Mouse (Mus musculus): Measurements from ENCODE around the gene St5. TPM values are rescaled to one million over a fixed set of nuclear protein-coding genes. Genes with fewer than 3 reads are reported as not detected.

The St5 gene
- polyA plus RNA-seq, 1 experiment: 1.0 TPM

DNA sequence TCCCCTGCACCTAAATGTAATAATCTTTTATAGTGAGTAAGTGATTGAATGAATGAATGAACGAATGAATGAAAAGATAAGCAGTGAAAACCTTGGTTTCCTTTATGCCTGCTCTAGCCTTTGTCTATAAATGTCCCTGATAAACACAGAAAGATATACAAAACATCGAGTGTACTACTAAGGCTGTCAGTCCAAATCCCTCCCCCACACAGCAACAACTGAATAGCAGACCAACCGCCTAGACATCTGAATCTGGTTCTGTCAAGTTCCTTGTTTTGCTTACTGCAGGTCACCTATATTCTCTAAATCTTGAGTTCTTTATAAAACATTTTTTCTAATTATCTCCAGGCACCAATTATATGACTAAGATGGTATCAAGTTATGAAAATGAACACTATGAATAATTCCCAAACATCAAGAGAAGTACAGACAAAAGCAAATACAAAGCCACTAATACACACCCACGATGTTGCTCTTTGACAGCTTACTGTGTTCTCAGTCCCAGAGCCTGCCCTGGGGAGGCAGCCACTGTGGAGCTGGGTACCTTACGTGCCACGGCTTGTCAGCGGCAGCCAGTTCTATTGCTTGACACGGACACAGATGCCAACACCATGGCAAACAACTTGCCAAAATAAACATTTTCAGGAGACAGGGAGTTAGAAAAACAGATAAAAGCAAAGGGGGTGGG, 141.8 kb downstream of the St5 start:
- no peak overlapping the region for H3K4me3 ChIP-seq (ENCODE audit: insufficient read depth, low read length)
- no peak overlapping the region for H3K27ac ChIP-seq (ENCODE audit: insufficient read depth, low read depth, low read length)
- H3K4me1 ChIP-seq (ENCODE audit: control insufficient read depth, insufficient read depth, low read length): peaks cover 6% of the 10 kb centered on the region
- TF ChIP-seq POLR2A (IDR thresholded peaks at IDR 0.05; ENCODE audit: borderline replicate concordance, low read depth, low read length) (no peak), CTCF (IDR thresholded peaks at IDR 0.05; ENCODE audit: low read depth, low read length) (no peak)

DNA sequence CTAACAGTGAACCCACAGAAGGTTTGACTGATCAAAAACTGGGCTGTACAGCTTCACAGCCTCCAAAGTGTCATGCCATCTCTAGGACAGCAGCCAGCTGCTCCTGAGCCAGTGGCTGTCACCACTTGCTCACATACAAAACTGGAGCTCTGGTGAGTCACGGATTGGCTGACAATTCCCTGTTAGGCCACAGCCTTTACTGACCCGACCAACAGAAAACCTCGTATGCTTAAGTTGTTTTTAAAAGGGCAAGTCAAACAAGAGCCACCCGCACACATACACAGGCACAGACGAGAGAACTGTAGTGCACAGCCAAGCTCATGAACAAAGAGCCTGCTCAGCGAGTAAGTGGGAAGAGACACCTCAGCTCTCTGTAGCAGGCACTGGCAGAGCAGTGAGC, 143.9 kb downstream of the St5 start:
- Histone ChIP-seq H3K27ac (ENCODE audit: insufficient read depth, low read depth, low read length) (no peak overlapping the region), H3K4me1 (ENCODE audit: control insufficient read depth, insufficient read depth, low read length) (peaks cover 6% of the 10 kb centered on the region), H3K4me3 (ENCODE audit: insufficient read depth, low read length) (no peak overlapping the region)
- TF ChIP-seq POLR2A (IDR thresholded peaks at IDR 0.05; ENCODE audit: borderline replicate concordance, low read depth, low read length): no peak
- no peak for TF ChIP-seq CTCF (IDR thresholded peaks at IDR 0.05; ENCODE audit: low read depth, low read length)

DNA sequence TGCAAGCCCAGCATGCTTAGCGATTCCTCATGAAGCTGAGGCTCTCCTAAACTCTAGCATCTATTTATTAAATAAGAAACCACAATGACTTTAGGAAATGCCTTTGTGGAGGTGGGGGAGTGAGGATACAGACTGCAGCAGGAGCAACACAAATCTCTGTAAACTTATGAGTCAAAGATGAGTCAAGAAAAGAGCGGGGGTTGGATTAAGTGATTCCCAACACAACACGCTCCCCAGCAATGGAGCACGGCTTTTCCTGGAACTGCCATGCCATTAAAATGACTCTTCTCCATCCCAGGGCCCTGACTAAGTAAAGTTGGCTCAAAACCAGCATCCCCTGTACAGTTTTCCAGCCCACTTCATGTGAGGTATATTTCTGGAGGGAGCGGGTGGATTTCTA, 156.7 kb downstream of the St5 start:
- TF ChIP-seq POLR2A (IDR thresholded peaks at IDR 0.05; ENCODE audit: borderline replicate concordance, low read depth, low read length) (no peak), CTCF (IDR thresholded peaks at IDR 0.05; ENCODE audit: low read depth, low read length) (no peak)
- Histone ChIP-seq H3K4me1 (ENCODE audit: control insufficient read depth, insufficient read depth, low read length) (peaks cover 31% of the 10 kb centered on the region), H3K4me3 (ENCODE audit: insufficient read depth, low read length) (no peak overlapping the region), H3K27ac (ENCODE audit: insufficient read depth, low read depth, low read length) (no peak overlapping the region)

DNA sequence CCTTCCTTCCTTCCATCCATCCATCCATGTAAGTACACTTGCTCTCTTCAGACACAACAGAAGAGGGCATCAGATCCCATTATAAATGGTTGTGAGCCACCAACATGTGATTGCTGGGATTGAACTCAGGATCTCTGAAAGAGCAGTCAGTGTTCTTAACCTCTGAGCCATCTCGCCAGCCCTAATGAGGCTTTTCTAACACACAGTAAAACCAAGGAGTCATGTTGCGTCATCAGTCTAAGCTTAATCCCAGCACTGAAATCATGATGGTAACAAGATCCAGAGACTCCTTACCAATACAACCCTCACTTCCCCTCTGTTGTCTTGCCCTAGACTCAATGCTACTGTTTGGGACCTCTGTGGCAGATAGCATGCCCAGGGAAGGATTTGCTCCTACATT, 157.2 kb downstream of the St5 start:
- TF ChIP-seq CTCF (IDR thresholded peaks at IDR 0.05; ENCODE audit: low read depth, low read length): no peak
- no peak for TF ChIP-seq POLR2A (IDR thresholded peaks at IDR 0.05; ENCODE audit: borderline replicate concordance, low read depth, low read length)
- Histone ChIP-seq H3K4me1 (ENCODE audit: control insufficient read depth, insufficient read depth, low read length) (peaks cover 36% of the 10 kb centered on the region), H3K27ac (ENCODE audit: insufficient read depth, low read depth, low read length) (no peak overlapping the region), H3K4me3 (ENCODE audit: insufficient read depth, low read length) (no peak overlapping the region)

DNA sequence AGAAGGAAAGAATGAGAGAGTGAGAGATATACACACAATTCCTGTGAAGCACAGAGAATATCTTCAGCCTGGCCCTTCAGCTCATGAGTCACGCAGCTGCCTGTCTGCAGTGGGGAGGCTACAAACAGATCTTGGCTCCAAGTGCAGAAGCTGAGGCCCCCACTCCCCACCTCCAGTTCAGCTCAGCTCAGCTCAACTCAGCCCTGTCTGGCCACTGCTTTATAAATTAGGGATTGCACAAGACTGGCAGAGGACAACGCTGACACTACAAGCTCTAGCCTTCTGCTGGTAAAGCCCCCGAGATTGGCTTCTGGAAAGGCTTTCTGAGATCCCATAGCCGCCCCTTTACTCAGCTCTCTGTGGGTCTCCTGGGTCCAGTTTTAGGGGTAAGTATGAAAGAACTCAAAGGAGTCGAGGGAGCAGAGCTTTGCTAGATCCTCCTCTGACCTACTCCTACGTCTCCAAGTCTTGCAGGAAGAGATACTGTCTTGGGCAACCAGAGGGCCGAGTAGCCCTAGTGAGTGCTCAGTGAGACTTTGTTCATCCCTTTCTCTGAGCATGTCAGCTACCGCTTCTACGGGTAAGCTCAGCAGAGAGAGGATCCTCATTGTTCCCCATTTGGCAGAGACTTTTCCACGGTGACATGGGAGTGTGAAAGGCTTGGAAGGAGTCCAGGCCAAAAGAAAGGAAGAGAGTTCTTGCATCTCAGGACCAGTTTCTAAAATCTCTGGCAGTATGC, 158.0 kb downstream of the St5 start:
- H3K4me3 ChIP-seq (ENCODE audit: insufficient read depth, low read length): no peak overlapping the region
- H3K27ac ChIP-seq (ENCODE audit: insufficient read depth, low read depth, low read length): no peak overlapping the region
- TF ChIP-seq POLR2A (IDR thresholded peaks at IDR 0.05; ENCODE audit: borderline replicate concordance, low read depth, low read length): no peak
- no peak for TF ChIP-seq CTCF (IDR thresholded peaks at IDR 0.05; ENCODE audit: low read depth, low read length)
- peaks cover 36% of the 10 kb centered on the region for H3K4me1 ChIP-seq (ENCODE audit: control insufficient read depth, insufficient read depth, low read length)

DNA sequence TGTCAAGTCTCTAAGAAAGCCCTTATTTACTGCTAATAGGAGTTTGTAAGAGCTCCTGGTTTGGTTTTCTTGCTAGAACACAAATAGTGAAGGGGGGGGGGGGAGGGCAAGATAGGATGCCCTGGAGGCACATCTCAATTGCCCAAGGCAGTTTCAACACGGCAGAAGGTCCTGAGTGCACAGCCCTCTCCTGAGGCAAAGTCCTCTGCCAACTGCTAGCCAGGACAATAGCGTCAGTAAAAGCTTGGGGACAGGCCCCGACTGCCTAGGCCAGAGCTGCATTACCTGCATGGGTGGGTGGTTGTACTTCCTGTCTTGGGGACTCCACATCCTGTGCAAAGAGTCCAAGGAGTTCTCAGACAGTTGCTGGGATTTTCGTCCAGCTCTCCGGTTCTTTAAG, 158.6 kb downstream of the St5 start:
- H3K27ac ChIP-seq (ENCODE audit: insufficient read depth, low read depth, low read length): no peak overlapping the region
- peaks cover 36% of the 10 kb centered on the region for H3K4me1 ChIP-seq (ENCODE audit: control insufficient read depth, insufficient read depth, low read length)
- H3K4me3 ChIP-seq (ENCODE audit: insufficient read depth, low read length): no peak overlapping the region
- TF ChIP-seq CTCF (IDR thresholded peaks at IDR 0.05; ENCODE audit: low read depth, low read length) (no peak), POLR2A (IDR thresholded peaks at IDR 0.05; ENCODE audit: borderline replicate concordance, low read depth, low read length) (no peak)

DNA sequence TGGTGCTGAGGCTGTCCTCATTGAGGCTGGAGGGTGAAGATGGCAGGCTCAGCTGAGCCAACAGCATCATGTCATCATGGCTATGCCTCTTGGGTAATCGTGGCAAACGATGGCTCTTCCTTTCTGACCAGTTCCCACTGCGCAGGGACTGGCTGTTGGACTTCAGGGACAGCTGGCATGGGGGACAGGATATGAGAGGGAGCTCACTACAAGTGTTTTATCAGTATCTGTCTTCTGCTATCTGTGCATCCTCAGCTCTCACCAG, 161.1 kb downstream of the St5 start:
- TF ChIP-seq CTCF (IDR thresholded peaks at IDR 0.05; ENCODE audit: low read depth, low read length): no peak
- no peak for TF ChIP-seq POLR2A (IDR thresholded peaks at IDR 0.05; ENCODE audit: borderline replicate concordance, low read depth, low read length)
- H3K27ac ChIP-seq (ENCODE audit: insufficient read depth, low read depth, low read length): peak overlapping the region; percentile 67
- H3K4me1 ChIP-seq (ENCODE audit: control insufficient read depth, insufficient read depth, low read length): peaks cover 36% of the 10 kb centered on the region
- H3K4me3 ChIP-seq (ENCODE audit: insufficient read depth, low read length): no peak overlapping the region

DNA sequence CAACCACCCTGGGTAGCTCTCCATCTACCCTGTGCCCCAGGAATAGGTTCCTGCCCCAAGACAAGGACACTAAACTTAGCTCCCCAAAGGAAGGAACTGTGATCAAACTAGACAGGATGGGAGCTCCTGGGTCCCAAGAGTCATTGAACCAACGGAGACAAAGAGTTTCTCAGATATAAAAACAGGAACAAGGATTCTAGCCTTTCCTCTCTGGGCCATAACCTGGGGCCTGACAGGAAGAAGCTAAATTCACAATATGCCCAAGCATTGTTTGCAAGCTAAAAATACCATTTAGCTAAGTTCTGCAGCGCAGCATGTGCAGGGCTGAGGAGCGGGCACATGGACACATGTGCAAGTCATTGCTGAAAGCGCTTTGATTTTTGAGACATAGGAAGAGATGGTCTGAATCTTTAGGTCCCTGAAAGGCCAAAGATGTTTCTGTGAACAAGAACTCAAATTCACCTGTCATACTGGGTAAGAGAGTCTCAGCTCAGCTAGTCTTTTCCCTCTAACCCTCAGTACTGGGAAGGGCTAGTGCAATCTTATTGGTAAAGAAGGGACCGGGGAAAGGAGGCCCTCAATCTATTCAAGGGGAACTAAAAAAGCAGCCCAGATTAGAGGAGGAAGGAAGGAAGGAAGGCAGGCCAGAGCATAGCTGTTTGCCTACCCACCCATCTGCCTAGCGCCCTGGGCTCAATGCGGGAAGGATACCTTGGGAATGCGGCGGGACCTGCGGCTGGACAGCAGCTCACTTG, 161.6 kb downstream of the St5 start:
- Histone ChIP-seq H3K4me3 (ENCODE audit: insufficient read depth, low read length) (no peak overlapping the region), H3K4me1 (ENCODE audit: control insufficient read depth, insufficient read depth, low read length) (peaks cover 36% of the 10 kb centered on the region), H3K27ac (ENCODE audit: insufficient read depth, low read depth, low read length) (peak overlapping the region; percentile 67)
- no peak for TF ChIP-seq CTCF (IDR thresholded peaks at IDR 0.05; ENCODE audit: low read depth, low read length)
- TF ChIP-seq POLR2A (IDR thresholded peaks at IDR 0.05; ENCODE audit: borderline replicate concordance, low read depth, low read length): no peak

DNA sequence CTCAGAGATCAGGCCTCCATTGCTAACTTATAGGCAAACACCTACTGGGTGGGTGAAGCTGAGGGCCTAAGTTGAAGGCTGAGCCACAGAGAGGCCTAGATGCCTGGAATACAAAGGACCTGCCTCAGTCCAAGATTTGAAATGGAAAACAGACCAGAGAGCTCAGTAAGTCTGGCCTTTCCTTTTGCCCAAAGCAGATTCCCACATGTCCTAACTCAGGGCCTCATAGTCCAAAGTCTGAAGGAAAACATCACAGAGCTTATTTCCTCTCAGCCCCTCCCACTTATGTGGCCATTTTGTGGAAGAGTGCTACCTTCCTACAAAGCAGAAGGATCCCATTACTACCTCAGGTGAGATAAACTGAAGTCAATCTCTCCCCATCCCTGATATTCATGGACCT, 162.5 kb downstream of the St5 start:
- Histone ChIP-seq H3K4me3 (ENCODE audit: insufficient read depth, low read length) (no peak overlapping the region), H3K4me1 (ENCODE audit: control insufficient read depth, insufficient read depth, low read length) (peaks cover 27% of the 10 kb centered on the region)
- no peak for TF ChIP-seq POLR2A (IDR thresholded peaks at IDR 0.05; ENCODE audit: borderline replicate concordance, low read depth, low read length)
- no peak for TF ChIP-seq CTCF (IDR thresholded peaks at IDR 0.05; ENCODE audit: low read depth, low read length)

DNA sequence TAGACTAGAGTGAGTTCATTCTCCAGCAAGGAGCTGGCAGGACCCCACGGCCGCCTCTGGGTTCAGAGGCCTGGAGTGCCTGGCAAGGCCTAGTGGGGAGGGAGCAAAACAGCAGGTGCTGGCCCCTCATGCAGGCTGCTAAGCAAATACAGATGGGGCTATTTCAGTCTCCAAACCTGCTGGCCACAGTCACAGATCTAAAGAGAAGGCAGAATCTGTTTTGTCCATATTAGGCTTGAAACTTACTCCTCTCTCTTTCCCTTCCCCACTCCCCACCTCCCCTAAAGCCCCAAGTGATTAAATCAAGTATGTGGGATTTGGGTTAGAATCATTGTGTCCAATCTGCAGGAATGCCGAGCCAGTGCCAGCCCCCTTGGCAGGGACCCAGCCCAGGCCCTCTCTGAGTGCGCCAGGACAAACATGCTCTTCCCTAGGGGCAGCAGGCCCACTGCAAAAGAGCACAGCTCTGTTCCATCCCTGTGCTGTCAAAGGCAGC, 166.9 kb downstream of the St5 start:
- Histone ChIP-seq H3K27ac (ENCODE audit: insufficient read depth, low read depth, low read length) (no peak overlapping the region), H3K4me3 (ENCODE audit: insufficient read depth, low read length) (no peak overlapping the region), H3K4me1 (ENCODE audit: control insufficient read depth, insufficient read depth, low read length) (peaks cover 2% of the 10 kb centered on the region)
- no peak for TF ChIP-seq CTCF (IDR thresholded peaks at IDR 0.05; ENCODE audit: low read depth, low read length)
- TF ChIP-seq POLR2A (IDR thresholded peaks at IDR 0.05; ENCODE audit: borderline replicate concordance, low read depth, low read length): no peak

More for the DNA sequence above, 162.5 kb downstream of the St5 start:
- H3K27ac ChIP-seq (ENCODE audit: insufficient read depth, low read depth, low read length): no peak overlapping the region

All from bone marrow macrophage, adult 2 months (primary cell).